Mouse (Mus musculus) duodenum, adult 2 months (tissue): ENCODE results near the gene Lurap1l. TPM values are rescaled to one million over a fixed set of nuclear protein-coding genes. Genes with fewer than 3 reads are reported as not detected.

Experiments
- polyA plus RNA-seq: library from polyadenylated mRNA; depleted of rRNA; stranded (reverse); fragments of >200 nt; gene quantifications from 2 replicates; pipeline ENCODE4 v1.2.3, GENCODE M21; 2012; ENCODE audit warnings: low replicate concordance; rRNA removed

Gene Lurap1l
- polyA plus RNA-seq: 24.4 and 45.3 TPM in 2 replicates

DNA sequence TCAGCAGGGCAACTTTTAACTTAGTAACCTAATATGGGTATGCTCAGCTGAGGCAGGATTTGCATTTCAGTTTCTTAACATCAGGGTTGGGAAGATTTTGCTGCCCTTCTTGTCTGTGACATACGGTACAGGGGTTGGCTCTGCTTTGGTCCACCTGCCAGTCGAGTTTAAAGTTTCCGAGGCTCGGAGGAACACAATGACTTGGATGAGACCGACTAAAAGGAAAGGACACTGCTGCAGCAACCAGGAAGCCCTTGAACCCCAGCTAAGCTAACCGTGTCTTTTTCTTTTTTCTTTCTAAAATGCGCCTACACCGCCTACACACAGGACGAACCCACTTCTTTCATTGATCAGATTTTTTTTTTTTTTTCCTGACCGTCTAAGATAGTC, at the start of gene Lurap1l:
Gene Lurap1l, plus strand, starts transcription at position 166 of the 390 bp plus-strand sequence.

Other genes starting within 250 kb of the Lurap1l start
- not detected in 2 replicates for gene Tyrp1, start 76.5 kb upstream of the Lurap1l start, polyA plus RNA-seq